Mouse (Mus musculus) ES-E14 (cell line): ENCODE results near the gene Slc6a19.
"Not testable (repeated sequence)": the region's sequence is repeated elsewhere in the genome, so short reads cannot be mapped to it uniquely, and the experiment has no call there.

Experiments
- CHD2 ChIP-seq: IDR thresholded peaks from 2 replicates; pipeline ENCODE4 v1.6.1; 2014; ENCODE audit warnings: mild to moderate bottlenecking, low read depth, low read length, inconsistent platforms
- HCFC1 ChIP-seq: IDR thresholded peaks from 2 replicates; pipeline ENCODE4 v1.6.1; 2012; ENCODE audit warnings: low read length, inconsistent platforms, borderline replicate concordance; ENCODE audit not compliant: insufficient read depth
- MAFK ChIP-seq: IDR thresholded peaks from 2 replicates; pipeline ENCODE4 v1.6.1; 2014; ENCODE audit warnings: mild to moderate bottlenecking, low read depth, low read length, inconsistent platforms; ENCODE audit not compliant: insufficient read depth

- TF ChIP-seq HCFC1, CHD2, MAFK: not testable (repeated sequence)
Measured at GRCm38 (mm10) chr13:73740399-73740944, 35.8 kb upstream of the Slc6a19 start.
